Mouse (Mus musculus) induced T-regulatory cell, adult 2 months (primary cell): Measurements from ENCODE around the gene Dnase2b.
A peak's percentile ranks its signal among the peaks of the same experiment; 100 is the strongest.

Experiments
- DNase-seq: peaks from one replicate; pipeline ENCODE4 v3.0.0-alpha.2; 2012; ENCODE audit warnings: low read depth

Gene Dnase2b

GRCm38 (mm10) chr3:146611821-146612220 lies 3.6 kb downstream of the Dnase2b start:
- no peak for DNase-seq

- DNase-seq, result no peak
Observed at GRCm38 (mm10) chr3:146611261-146611660, 4.1 kb downstream of the Dnase2b start.

GRCm38 (mm10) chr3:146610322-146610721 lies 5.1 kb downstream of the Dnase2b start:
- no peak for DNase-seq

- no peak for DNase-seq
Observed at GRCm38 (mm10) chr3:146607368-146607767, 8.0 kb downstream of the Dnase2b start.

GRCm38 (mm10) chr3:146604647-146605046 lies 10.7 kb downstream of the Dnase2b start:
- no peak for DNase-seq

- DNase-seq, result no peak
Observed at GRCm38 (mm10) chr3:146602531-146602930, 12.9 kb downstream of the Dnase2b start.

GRCm38 (mm10) chr3:146601205-146601604 lies 14.2 kb downstream of the Dnase2b start:
- DNase-seq, result no peak

- DNase-seq, result no peak
Observed at GRCm38 (mm10) chr3:146599198-146599900, 16.0 kb downstream of the Dnase2b start.

GRCm38 (mm10) chr3:146598411-146598810 lies 17.0 kb downstream of the Dnase2b start:
- no peak for DNase-seq

GRCm38 (mm10) chr3:146596864-146597263 lies 18.5 kb downstream of the Dnase2b start:
- DNase-seq, result no peak

GRCm38 (mm10) chr3:146596387-146596786 lies 19.0 kb downstream of the Dnase2b start:
- no peak for DNase-seq

GRCm38 (mm10) chr3:146595440-146595839 lies 20.0 kb downstream of the Dnase2b start:
- DNase-seq, result no peak

GRCm38 (mm10) chr3:146591601-146592000 lies 23.8 kb downstream of the Dnase2b start:
- DNase-seq, result no peak

GRCm38 (mm10) chr3:146591159-146591558 lies 24.2 kb downstream of the Dnase2b start:
- no peak for DNase-seq

GRCm38 (mm10) chr3:146589523-146589922 lies 25.9 kb downstream of the Dnase2b start:
- no peak for DNase-seq

- no peak for DNase-seq
Observed at GRCm38 (mm10) chr3:146586616-146587015, 28.8 kb downstream of the Dnase2b start.

GRCm38 (mm10) chr3:146583908-146584307 lies 31.5 kb downstream of the Dnase2b start:
- peak; percentile 14 for DNase-seq

GRCm38 (mm10) chr3:146583478-146583877 lies 31.9 kb downstream of the Dnase2b start:
- no peak for DNase-seq

GRCm38 (mm10) chr3:146580039-146580729 lies 35.2 kb downstream of the Dnase2b start:
- DNase-seq, result no peak

GRCm38 (mm10) chr3:146577591-146577990 lies 37.8 kb downstream of the Dnase2b start:
- DNase-seq, result no peak

GRCm38 (mm10) chr3:146571341-146571740 lies 44.1 kb downstream of the Dnase2b start:
- DNase-seq, result no peak

GRCm38 (mm10) chr3:146570939-146571338 lies 44.5 kb downstream of the Dnase2b start:
- DNase-seq, result no peak

- no peak for DNase-seq
Observed at GRCm38 (mm10) chr3:146570148-146570782, 45.1 kb downstream of the Dnase2b start, which contains the start of gene Uox. Gene Uox, plus strand, starts transcription at chr3:146570426.
